Mouse (Mus musculus): Measurements from ENCODE around the gene Rnaseh2b.

GRCm38 (mm10) chr14:62350186-62350585, 57.8 kb downstream of the Rnaseh2b start:
- no peak for TF ChIP-seq GATA1 (IDR thresholded peaks at IDR 0.05; ENCODE audit: borderline replicate concordance, low read length)
- TF ChIP-seq FLI1 (IDR thresholded peaks at IDR 0.05; ENCODE audit: low read length), result no peak
